Mouse (Mus musculus): Measurements from ENCODE around the gene Ccdc92b. TPM values are rescaled to one million over a fixed set of nuclear protein-coding genes. Genes with fewer than 3 reads are reported as not detected.
A peak's percentile ranks its signal among the peaks of the same experiment; 100 is the strongest.

The Ccdc92b gene
- total and polyA plus RNA-seq, 3 experiments: 0.05 TPM; not detected in 2

DNA sequence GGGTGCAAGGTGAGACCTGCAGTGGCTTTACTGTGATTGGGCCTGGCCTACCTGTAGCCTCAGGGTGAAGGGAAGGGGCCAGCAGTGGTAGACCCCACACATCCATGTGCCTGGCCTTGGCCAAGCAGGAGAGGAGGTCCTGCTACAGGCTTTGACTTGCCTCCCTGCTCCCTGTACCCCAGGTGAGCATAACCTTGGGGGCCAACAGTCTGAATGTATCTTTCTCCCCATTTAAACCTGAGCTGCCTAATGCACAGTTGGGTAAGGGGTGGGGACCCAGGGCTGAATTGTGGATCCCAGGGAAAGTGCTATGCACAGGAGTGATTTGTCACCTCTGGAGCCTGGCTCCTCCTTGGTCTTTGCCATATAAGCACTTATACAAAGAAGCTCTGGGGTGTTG is 50.7 kb downstream of the Ccdc92b start:
- Histone ChIP-seq H3K27me3 (ENCODE audit: insufficient read depth, low read length) (no peaks in the 10 kb centered on the region), H3K4me3 (ENCODE audit: low read depth, low read length) (no peak overlapping the region), H3K36me3 (replicated peaks) (peaks cover 95% of the 10 kb centered on the region), H3K4me1 (ENCODE audit: insufficient read depth, low read depth, low read length) (peaks cover 22% of the 10 kb centered on the region; the same call in 1 of the 2 replicates), H3K9me3 (replicated peaks) (no peaks in the 10 kb centered on the region)
- no peak for ATAC-seq (ENCODE audit: extremely low read depth, insufficient number of reproducible peaks, low FRiP score, poor library complexity, severe bottlenecking)
- no peak for DNase-seq (ENCODE audit: low spot score)
- TF ChIP-seq CTCF (IDR thresholded peaks at IDR 0.05; ENCODE audit: low read depth, low read length) (no peak), GATA2 (IDR thresholded peaks at IDR 0.05; ENCODE audit: borderline replicate concordance, low read depth, low read length) (no peak), TAL1 (conservative IDR thresholded peaks at IDR 0.05; ENCODE audit: low read depth, low read length) (no peak), GATA1 (IDR thresholded peaks at IDR 0.05; ENCODE audit: borderline replicate concordance, low read length) (no peak), POLR2AphosphoS5 (IDR thresholded peaks at IDR 0.05; ENCODE audit: insufficient replicate concordance, low read depth, low read length) (no peak)

DNA sequence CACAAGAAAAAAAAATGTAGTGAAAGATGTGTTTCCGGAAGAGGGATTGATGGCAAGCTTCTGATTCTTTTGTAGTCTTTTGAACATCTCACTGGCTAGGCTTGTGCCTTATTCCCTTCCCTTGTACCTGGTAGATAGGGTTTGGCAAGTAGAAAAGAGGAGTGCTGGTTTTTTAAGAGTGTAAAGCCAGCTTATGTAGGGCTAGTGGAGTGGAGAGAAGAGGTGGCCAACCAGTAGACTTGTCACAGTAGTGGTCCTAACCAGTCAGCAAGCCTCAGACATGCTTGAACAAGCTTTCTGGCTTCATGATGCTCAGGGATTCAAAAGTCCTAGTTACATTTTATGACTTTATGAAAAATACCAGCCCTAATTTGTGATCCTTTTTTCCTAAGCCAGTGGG is 51.6 kb downstream of the Ccdc92b start:
- Histone ChIP-seq H3K27me3 (ENCODE audit: insufficient read depth, low read length) (no peaks in the 10 kb centered on the region), H3K4me1 (ENCODE audit: insufficient read depth, low read depth, low read length) (peaks cover 25% of the 10 kb centered on the region; the same call in 1 of the 2 replicates), H3K36me3 (replicated peaks) (peaks cover 93% of the 10 kb centered on the region), H3K9me3 (replicated peaks) (no peaks in the 10 kb centered on the region), H3K4me3 (ENCODE audit: low read depth, low read length) (no peak overlapping the region)
- DNase-seq (ENCODE audit: low spot score) (no peak), ATAC-seq (ENCODE audit: extremely low read depth, insufficient number of reproducible peaks, low FRiP score, poor library complexity, severe bottlenecking) (no peak)
- TF ChIP-seq POLR2AphosphoS5 (IDR thresholded peaks at IDR 0.05; ENCODE audit: insufficient replicate concordance, low read depth, low read length) (no peak), GATA1 (IDR thresholded peaks at IDR 0.05; ENCODE audit: borderline replicate concordance, low read length) (no peak), CTCF (IDR thresholded peaks at IDR 0.05; ENCODE audit: low read depth, low read length) (no peak), GATA2 (IDR thresholded peaks at IDR 0.05; ENCODE audit: borderline replicate concordance, low read depth, low read length) (no peak), TAL1 (conservative IDR thresholded peaks at IDR 0.05; ENCODE audit: low read depth, low read length) (no peak)

DNA sequence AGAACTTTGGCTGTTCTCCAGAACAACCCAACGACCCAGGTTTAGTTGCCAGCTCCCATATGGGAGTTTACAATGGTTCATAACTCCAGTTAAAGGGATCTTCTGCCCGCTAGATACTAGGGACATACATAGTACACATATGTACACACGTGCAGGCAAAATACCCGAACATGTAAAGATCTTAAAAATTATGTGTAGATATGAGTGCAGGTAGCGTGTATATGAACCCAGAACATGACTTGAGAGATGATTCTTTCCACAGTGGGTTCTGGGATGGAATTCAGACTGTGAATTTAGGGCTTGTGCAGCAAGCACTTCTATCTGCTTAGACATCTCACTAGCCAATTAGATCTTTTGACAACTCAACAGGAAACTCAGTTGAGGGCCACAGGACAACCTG is 52.4 kb downstream of the Ccdc92b start:
- TF ChIP-seq GATA2 (IDR thresholded peaks at IDR 0.05; ENCODE audit: borderline replicate concordance, low read depth, low read length) (no peak), GATA1 (IDR thresholded peaks at IDR 0.05; ENCODE audit: borderline replicate concordance, low read length) (no peak), POLR2AphosphoS5 (IDR thresholded peaks at IDR 0.05; ENCODE audit: insufficient replicate concordance, low read depth, low read length) (no peak; the same call in 1 of the 2 replicates), CTCF (IDR thresholded peaks at IDR 0.05; ENCODE audit: low read depth, low read length) (no peak), TAL1 (conservative IDR thresholded peaks at IDR 0.05; ENCODE audit: low read depth, low read length) (no peak)
- no peaks in the 10 kb centered on the region for H3K27me3 ChIP-seq (ENCODE audit: insufficient read depth, low read length)

DNA sequence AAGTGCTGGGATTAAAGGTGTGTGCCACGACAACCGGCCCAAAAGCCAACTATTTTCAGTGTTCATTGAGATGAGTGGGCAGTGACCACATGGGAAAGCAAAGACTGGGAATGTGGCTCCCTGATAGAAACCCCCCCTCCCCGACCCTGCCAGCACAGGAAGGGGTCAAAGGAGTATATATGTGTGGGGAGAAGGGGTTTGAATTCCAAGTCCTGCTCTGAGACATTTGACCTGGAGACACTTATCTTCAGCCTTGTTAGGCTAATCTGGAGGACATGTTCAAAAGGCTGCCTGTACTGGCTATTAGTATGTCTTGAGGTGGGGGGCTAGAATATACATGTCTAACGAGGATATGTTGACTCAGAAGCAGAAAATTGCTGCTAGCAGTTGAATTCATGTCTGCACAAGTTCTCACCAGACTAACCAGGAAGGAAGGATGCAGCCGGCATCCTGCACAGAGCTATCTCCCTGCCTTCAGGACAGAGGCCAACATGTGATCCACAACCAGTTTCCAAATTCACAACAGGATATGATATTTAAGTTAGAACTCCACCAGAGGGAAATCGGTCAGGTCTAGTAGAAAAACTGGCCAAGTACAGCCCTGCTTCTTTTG is 53.6 kb downstream of the Ccdc92b start:
- TF ChIP-seq TAL1 (conservative IDR thresholded peaks at IDR 0.05; ENCODE audit: low read depth, low read length): no peak
- Histone ChIP-seq H3K4me3 (ENCODE audit: low read depth, low read length) (no peak overlapping the region), H3K36me3 (replicated peaks) (peaks cover 92% of the 10 kb centered on the region), H3K9me3 (replicated peaks) (no peaks in the 10 kb centered on the region), H3K4me1 (ENCODE audit: insufficient read depth, low read depth, low read length) (peaks cover 25% of the 10 kb centered on the region; the same call in 1 of the 2 replicates), H3K27me3 (ENCODE audit: insufficient read depth, low read length) (no peaks in the 10 kb centered on the region)
- DNase-seq (ENCODE audit: low spot score): no peak
- ATAC-seq (ENCODE audit: extremely low read depth, insufficient number of reproducible peaks, low FRiP score, poor library complexity, severe bottlenecking): no peak

More for the DNA sequence above, 52.4 kb downstream of the Ccdc92b start:
- Histone ChIP-seq H3K9me3 (replicated peaks) (no peaks in the 10 kb centered on the region), H3K36me3 (replicated peaks) (peaks cover 92% of the 10 kb centered on the region), H3K4me3 (ENCODE audit: low read depth, low read length) (no peak overlapping the region), H3K4me1 (ENCODE audit: insufficient read depth, low read depth, low read length) (peaks cover 25% of the 10 kb centered on the region; the same call in 1 of the 2 replicates)
- DNase-seq (ENCODE audit: low spot score): no peak
- ATAC-seq (ENCODE audit: extremely low read depth, insufficient number of reproducible peaks, low FRiP score, poor library complexity, severe bottlenecking): no peak

DNA sequence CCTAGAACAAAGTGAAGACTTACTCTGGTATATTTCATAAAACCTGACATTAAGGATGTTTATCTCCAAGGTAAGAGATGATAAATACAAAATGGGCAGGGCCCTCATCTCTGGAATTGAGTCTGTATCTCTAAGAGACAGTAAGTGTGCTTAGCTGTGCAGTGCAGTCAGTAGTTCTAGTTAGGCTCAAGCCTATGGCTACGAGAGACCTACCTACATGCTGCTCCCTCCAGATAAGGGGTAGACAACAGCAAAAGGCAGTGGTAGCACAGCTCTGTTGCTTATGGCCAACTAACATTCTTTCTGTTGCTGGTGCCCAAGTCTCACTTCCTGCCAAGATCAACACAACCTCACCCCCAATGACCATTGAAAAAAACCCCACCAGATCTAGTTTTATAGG is 54.2 kb downstream of the Ccdc92b start:
- no peak for DNase-seq (ENCODE audit: low spot score)
- Histone ChIP-seq H3K27me3 (ENCODE audit: insufficient read depth, low read length) (no peaks in the 10 kb centered on the region), H3K4me1 (ENCODE audit: insufficient read depth, low read depth, low read length) (peaks cover 25% of the 10 kb centered on the region; the same call in 1 of the 2 replicates), H3K9me3 (replicated peaks) (no peaks in the 10 kb centered on the region), H3K36me3 (replicated peaks) (peaks cover 92% of the 10 kb centered on the region), H3K4me3 (ENCODE audit: low read depth, low read length) (no peak overlapping the region)
- peak; percentile 17; the same call in 1 of the 2 replicates for TF ChIP-seq TAL1 (conservative IDR thresholded peaks at IDR 0.05; ENCODE audit: low read depth, low read length)
- no peak for TF ChIP-seq POLR2AphosphoS5 (IDR thresholded peaks at IDR 0.05; ENCODE audit: insufficient replicate concordance, low read depth, low read length)
- no peak for TF ChIP-seq CTCF (IDR thresholded peaks at IDR 0.05; ENCODE audit: low read depth, low read length)
- TF ChIP-seq GATA2 (IDR thresholded peaks at IDR 0.05; ENCODE audit: borderline replicate concordance, low read depth, low read length): no peak
- ATAC-seq (ENCODE audit: extremely low read depth, insufficient number of reproducible peaks, low FRiP score, poor library complexity, severe bottlenecking): peak; percentile 22; the same call in 1 of the 2 replicates

DNA sequence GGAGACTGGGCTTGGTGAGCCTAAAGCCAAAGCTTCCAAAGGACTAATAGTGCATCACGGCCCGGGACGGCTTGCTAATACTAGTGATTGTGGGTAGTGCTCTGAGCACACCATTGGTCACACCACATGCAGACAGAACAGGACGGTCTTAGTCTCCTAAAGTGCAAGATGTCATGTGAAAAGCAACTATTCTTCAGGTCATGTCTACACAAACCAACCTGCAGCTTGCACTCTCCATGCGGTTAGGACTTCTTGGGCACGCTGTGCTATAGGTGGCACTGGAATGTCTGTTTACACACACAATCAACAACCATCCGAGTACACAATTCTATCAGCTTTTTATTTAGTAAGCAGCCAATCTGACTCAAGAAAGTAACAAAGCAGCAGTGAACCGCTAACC is 55.3 kb downstream of the Ccdc92b start:
- ATAC-seq (ENCODE audit: extremely low read depth, insufficient number of reproducible peaks, low FRiP score, poor library complexity, severe bottlenecking): no peak
- H3K4me1 ChIP-seq (ENCODE audit: insufficient read depth, low read depth, low read length): peaks cover 25% of the 10 kb centered on the region; the same call in 1 of the 2 replicates
- no peak for DNase-seq (ENCODE audit: low spot score)
- peaks cover 90% of the 10 kb centered on the region for H3K36me3 ChIP-seq (replicated peaks)
- TF ChIP-seq GATA1 (IDR thresholded peaks at IDR 0.05; ENCODE audit: borderline replicate concordance, low read length): no peak
- no peak for TF ChIP-seq GATA2 (IDR thresholded peaks at IDR 0.05; ENCODE audit: borderline replicate concordance, low read depth, low read length)
- TF ChIP-seq CTCF (IDR thresholded peaks at IDR 0.05; ENCODE audit: low read depth, low read length): no peak
- TF ChIP-seq TAL1 (conservative IDR thresholded peaks at IDR 0.05; ENCODE audit: low read depth, low read length): no peak
- TF ChIP-seq POLR2AphosphoS5 (IDR thresholded peaks at IDR 0.05; ENCODE audit: insufficient replicate concordance, low read depth, low read length): no peak
- H3K27me3 ChIP-seq (ENCODE audit: insufficient read depth, low read length): no peaks in the 10 kb centered on the region
- H3K9me3 ChIP-seq (replicated peaks): no peaks in the 10 kb centered on the region
- no peak overlapping the region for H3K4me3 ChIP-seq (ENCODE audit: low read depth, low read length)

Measured in G1E (cell line).